Mouse (Mus musculus): Measurements from ENCODE around the gene Rasal2.

The Rasal2 gene

DNA sequence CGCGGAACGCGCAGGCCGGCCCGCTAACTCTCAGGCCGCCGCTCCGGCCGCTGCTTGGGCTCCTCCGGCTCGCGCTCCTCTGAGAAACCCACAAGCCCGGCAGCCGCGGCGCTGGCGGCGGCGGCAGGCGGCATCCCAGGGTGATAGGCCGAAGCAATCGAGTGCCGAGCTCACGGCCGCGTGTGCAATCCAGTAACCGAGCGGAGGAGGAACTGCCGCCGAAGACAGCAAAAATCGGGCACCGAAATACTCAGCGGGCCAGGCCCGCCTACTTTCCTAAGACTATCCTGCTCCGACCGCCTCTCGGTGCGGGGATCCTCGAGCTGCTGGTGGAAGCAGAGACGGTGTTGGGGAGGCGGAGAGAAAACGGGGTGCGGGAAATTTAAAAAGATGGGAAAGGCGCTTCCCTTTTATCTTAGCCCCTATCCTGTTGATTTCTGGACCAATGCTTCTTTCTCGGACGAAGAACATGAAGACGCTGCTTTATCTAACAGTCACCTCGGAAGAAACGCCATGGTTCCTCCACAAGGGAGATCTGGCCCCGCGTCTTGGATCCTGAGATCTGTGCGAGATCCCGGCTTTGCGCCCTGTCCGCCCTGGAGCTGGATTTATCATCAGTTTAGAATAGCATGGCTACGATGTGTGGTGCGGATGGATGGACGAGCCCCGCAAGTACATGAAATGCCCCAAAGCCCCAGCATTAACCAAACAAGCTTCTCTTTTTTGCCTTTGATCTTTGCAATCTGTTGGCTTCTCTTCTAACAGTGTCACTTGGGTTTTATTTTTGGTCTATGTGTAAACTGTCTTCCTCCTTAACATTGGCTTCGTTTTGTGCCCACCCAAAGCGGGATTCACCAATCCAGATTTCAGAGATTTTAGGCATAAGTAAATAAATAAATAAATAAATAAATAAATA is at the start of gene Rasal2:
Gene Rasal2 (minus strand): TSS at position 142 of the 916 bp plus-strand sequence.
- DNase-seq (ENCODE audit: low spot score), result peak; percentile 99

DNA sequence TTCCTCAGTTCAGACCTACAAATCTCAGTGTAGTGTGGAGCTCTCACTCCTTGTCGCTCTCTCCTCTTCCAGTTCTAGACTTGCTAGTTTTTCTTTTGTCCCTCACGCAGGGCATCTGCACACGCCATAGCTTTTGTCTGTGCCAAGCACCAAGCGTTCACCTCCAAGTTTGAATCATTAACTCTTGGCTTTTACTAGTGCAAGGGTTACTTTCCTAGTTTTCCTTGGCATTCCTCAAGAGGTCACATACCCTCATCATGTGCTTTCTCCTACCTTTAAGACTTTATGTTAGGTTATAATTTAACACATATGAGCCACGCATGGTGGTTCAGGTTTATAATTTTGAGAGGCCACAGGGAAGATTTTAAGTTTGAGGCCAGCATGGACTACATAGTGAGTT is 48.9 kb upstream of the Rasal2 start:
- no peak for DNase-seq (ENCODE audit: low spot score)

DNA sequence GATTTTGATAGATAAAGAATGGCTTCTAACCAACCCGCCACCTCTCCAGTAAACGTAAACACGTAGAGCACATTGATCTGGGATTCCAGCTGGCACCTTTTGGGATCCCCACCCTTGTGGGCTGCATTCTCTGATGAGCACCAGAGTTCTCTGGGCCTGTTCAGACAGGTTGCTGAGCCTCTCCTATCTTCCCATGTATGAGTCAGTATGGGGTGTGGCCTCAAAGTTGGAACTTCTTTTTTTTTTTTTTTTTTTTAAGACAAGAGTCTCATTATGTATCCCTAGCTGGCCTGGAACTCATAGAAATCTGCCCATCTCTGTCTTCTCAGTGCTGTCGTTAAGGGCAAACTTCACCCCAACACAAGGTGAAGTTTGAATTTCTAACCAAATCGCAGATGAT is 47.5 kb upstream of the Rasal2 start:
- no peak for DNase-seq (ENCODE audit: low spot score)

DNA sequence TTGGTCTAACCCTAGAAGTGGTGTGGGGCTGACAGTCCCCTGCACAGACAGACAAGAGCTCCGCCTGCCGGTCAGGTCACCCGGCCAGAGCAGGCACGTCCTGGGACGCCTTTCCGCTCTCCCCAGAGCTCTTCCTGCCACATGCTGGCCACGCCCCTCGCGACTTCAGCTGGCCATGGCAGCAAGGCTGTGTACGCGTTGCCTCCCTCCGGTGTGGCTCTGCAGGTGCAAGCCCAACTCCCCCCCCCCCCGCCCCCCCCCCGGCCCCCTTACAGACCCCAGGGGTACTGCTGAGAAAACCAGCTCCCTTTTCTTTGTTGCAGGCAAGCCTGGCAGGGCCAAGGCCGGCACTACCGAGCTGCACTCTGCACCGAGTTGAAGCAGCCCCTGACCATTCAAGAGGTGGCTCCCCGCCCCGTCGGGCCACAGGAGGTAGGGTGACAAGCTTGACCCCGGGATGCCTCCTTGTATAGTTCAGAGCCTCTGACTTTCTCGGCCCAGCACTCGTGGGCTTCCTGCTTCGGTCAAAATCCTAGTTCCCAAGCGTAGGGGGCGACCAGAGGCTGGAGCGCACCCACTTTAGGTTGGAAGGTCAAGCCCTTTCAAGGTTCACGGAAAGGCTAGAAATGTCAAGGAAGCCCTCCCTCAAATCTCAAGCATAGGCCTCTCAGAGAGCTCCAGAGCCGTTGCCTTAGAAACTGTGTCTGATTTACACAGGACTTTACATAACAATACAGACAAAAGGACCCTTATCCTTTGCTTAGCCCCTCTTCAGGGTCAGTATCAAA is 46.2 kb upstream of the Rasal2 start, which contains the start of gene Cryzl2:
Gene Cryzl2 (plus strand): TSS at position 157 of the 788 bp plus-strand sequence.
- peak; percentile 96 for DNase-seq (ENCODE audit: low spot score)

DNA sequence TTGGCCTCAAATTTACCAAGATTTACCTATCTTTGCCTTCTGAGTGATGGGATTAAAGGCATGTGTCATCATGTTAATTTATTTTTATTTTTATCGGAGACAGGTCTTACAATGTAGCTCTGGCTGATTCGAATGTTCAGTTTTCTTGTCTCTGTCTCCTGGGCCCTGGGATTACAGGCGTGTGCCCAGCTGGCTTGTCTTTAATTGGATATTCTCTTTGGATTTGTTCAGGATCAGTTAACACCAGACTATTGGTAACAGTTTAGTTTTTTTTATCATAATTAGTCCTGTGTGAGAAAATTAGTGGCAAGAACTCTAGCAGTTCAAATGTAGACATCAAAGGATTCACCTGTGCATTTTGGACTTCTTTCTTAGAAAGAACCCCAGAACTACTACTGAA is 45.4 kb upstream of the Rasal2 start:
- no peak for DNase-seq (ENCODE audit: low spot score)

DNA sequence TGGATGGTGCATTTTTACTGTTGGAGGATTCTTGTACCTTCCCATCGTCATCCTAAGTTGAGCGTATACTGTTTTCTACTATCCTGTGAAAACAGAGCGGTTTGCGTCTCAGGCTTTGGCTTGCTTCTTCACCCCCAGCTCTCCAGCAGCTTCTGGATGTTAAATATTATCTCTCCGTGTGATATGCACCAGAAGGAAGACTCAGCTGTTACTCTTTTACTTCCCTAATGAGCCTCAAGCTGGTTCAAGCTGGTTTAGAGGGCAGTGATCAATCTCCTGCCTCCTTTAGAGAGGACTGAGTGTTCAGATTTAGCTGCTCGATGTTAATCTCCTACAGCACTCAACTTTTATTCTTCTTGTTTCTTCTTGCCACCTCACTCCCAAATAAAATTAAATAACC is 42.5 kb upstream of the Rasal2 start:
- DNase-seq (ENCODE audit: low spot score), result no peak

DNA sequence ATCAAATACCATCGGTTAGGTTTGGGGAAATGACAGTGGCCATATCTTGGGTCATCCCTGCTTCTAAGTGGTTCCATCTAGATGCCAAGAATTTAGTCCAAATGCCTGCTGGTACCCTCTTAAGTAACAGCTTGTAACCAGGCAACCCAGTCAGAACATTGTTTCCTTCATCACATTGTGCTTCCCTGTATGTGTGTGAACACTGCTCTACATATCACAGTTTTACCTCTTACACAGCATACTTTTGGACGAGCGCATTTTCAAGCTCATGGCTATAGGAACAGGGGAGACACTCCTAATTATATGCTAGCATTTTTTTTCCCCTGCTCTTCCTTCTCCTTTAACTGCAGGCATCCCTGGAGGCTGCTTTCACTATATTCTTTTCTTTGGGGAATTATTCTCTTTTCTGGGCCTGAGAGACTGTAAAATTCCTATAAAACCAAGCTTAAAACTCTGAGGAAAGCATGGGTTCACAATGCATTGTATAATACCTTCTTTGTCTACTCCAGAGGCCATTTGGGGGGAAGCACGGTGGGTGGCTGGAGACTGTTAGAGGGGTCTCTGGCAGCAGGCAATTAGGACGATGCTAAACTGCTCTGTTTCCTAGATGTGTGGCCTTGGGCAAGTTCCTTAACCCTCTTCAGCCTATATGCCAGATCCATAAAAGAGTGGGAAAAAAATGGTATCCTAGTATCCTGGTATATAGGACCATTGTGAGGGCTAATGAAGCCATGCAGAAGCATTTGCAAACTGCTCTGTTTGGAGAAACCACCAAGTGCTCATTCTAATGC is 40.6 kb upstream of the Rasal2 start:
- DNase-seq (ENCODE audit: low spot score), result no peak

DNA sequence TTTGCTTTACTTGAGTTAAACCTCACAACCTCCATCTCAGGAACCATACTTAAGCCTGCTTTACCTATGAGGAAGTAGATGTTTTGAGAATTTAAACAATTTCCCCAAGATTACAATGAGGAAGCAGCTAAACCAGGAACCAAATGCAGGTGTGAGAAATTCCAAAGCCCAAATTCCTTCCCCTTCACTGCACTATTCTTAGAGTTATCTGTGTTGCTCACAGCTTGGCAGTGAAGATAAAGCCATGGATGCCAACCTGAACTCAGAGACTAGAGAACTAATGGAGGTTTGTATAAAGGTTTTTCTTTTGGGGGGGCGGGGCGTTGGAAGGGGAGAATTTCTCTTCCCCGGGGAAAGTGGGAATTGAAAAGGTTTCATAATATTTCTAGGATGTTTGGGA is 39.9 kb upstream of the Rasal2 start:
- DNase-seq (ENCODE audit: low spot score), result no peak

DNA sequence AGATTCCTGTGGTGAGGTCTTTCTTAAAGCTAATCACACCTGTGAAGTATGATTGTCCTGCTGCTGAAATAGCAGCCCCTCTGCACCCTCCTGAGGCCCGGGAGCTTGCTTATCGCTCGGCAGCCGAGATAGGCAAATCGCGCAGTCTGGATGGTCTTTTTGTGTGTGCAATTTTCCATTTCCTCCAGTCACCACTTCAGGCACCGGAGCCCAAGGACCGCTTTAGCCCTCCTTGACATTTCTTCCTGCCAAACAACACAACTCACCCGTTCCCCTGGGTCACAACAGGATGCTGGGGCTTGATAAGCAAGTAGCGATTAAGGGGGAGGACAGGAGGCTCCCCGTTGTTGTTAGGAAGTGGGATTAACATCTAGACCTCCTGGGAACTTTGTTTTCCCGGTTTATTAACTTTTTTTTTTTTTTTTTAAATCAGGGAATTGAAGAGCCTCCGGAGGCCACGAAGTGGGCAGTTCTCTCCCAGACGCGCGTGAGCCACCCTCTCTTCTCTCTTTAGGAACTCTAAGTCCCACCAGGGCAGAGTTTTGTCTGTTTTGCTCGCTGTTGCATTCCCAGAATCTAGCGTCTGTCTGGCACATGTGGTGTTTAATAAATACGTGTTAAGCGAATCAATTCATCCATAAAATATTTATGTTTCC is 37.7 kb upstream of the Rasal2 start:
- DNase-seq (ENCODE audit: low spot score), result peak; percentile 61

DNA sequence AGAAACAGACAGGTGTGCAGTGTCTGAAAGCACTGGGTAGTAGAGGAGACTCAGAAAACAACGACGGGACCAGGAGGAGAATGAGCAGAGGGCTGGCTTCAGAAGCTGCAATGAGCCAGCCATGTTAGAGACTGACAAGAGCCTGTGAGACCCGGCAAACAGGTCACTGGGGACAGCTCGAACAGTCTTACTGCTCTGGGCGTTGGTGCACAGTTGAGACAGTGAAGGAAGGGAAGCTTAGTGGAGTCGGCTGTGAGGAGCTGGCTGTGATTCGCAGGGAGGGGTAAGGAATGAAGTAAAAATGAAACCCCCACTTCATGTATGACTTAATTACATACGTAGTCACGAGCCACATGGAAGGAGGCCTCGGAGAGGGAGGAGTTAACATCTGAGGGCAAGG is 37.1 kb upstream of the Rasal2 start:
- peak; percentile 27 for DNase-seq (ENCODE audit: low spot score)

DNA sequence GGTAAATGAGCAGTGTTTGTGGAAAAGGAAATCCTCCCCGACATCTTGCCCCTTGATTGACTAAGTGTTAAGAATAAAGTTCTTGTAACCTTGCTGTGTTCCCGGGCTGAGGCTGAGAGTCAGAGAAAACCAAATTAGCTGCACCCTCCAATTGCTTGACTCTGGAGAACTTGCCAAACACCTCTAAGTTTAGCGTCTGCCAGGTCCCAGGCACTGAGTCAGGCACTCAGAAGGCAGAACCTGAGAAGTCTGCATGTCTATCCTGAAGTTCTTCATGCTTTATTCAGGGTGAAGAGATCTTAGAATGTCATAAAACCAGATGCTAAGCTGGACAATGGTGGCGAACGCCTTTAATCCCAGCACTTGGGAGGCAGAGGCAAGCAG is 36.4 kb upstream of the Rasal2 start:
- no peak for DNase-seq (ENCODE audit: low spot score)

DNA sequence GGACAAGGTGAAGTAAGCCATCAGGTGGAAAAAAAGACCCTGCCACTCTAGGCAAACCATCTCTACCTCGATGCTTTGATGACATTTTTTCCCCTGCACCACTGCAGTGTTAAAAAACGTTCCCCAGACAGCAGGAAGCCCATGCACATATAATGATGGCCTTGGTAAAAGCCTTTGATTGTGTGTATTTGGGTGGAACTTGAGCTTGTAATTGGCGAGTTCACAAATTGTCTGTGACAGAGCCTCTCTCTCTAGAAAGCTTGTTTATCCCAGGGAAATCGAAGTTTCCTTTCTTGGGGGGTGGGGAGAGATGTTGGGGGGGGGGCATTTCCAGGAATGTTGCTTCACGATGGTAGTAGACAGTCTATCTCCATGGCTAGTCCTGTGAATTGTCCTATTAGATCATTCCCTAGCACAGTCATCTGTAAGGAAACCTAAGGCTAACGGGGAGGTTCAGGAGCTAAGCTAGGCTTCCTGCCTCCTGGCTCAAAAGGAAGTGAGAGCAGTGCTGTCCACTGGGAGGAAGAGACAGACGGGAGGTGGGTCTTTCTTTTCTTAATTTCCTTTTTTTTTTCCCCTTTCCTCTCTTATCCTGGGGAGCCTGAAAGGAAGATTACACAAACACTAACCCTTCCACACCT is 35.9 kb upstream of the Rasal2 start:
- peak; percentile 27 for DNase-seq (ENCODE audit: low spot score)

DNA sequence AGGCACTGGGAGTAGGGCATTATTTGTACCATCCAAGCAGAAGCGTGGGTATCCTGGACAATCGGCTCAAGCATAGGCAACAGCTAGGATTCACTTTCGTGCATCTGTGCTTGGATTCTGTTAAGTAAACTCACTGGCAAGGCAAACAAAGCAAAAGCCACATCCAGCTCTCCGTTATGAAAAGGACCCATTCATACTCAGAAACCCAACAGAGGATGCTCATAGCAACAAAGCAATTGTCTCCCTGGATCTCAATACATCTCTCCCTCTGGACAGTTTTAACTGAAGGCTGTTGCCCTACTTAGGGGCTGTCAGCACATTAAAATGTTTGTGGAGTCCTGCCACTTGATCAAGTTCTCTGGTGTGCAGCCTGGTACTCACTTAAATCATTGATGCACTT is 34.7 kb upstream of the Rasal2 start:
- DNase-seq (ENCODE audit: low spot score), result peak; percentile 15

DNA sequence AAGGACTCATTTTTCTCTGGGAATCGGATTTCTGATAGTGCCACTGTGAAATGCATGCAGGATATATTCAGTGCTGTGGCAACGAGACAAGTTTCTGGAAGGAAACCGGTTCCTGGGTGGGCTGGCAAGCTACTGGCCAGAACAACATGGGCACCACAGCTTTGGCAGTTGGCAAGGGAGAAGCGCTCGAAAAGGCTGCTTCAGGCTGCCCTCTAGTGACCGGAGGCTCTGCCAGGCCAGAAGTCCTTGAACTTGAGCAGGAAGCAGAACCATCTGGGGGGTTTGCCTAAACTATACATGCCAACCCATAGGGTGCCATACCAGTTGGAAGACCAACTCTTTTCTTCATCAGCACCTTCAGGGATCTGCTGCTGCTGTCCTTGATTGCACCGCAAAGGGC is 33.9 kb upstream of the Rasal2 start:
- DNase-seq (ENCODE audit: low spot score), result peak; percentile 36

DNA sequence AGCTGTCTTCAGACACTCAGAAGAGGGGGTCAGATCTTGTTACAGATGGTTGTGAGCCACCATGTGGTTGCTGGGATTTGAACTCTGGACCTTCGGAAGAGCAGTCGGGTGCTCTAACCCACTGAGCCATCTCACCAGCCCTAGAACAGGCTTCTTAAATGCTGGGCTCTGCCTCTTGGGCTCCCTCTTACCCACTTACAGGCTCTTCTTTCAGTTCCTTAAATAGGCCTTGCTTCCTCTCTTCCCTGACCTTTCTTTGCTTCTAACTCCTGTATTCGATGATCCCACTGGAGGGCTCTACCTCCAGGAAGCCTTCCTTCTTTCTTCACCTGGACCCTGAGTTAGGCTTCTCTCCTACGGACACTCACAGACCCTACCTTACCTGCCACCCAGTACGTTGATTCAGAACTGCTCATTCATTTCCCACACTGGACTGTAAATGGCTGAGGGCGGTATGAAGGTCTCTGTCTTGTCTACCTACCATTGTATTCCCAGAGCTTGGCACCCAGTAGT is 33.1 kb upstream of the Rasal2 start:
- no peak for DNase-seq (ENCODE audit: low spot score)

DNA sequence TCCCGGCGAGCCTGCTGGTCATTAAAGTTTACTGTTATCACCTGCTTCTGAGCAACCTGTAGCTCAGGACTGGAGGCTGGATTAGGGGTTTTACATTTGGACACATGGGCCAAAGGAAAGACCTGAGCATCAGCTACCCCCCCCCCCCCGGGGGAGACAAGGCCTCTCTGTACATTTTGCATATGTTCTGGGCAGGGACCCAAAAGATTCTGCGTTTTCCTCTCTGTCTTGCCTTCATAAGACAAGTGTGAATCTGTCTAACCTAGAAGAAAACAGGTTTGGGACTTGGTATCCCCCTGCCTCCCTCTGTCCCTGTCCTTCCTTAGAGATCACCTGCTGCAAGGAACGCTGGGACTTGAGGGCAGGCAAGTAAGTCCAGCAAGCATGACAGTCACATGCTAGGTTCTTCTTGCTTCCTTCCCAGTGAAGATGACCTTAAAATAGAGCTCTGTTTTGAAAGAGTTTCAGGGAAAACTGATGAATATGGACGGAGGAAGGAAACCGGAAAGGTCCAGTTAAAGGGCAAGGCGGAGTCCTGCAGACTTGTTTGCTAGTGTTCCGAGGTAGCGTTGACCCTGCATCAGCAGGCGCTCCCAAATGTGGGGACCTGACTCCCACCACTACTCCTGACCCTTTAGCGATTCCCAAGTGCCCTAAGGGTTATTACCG is 32.4 kb upstream of the Rasal2 start:
- no peak for DNase-seq (ENCODE audit: low spot score)

DNA sequence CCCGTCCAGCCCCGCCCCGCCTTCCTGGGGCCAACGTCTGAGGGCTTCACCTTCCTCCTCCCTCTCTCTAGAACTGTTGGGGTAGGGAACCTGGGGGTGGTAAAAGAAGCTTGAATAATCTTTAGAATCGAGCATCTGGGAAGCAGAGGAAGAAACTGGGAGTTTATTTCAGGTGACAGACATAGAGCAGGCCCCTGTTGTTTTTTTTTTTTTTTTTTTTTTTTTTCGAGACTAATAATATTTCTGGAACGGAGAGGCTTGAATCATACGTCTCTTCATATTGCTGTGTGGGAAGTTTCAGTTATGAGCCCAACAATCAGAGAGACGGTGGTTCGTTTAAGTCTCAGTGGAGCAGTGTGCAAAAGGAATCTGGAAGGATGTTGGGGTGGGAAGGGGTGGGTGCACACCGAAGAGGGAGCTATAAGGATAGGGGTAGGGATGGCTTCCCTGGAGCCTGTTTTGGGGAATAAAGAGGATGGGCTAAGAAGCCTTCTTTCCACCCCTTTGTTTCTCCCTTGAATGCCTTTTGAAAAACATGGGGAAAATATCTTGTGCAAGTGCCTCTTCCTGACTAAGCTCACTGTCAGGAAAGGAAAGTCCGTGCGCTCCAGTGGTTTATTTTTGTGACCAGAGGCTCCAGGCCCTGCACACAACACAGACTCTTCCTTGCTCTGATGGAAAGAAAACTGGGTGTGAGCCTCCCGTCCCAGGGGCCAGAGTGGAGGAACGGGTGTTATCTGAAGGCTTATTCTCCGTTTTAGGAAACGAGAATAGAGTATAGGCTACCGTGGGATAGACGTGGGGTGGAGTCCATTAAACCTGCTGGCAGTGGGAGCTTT is 31.5 kb upstream of the Rasal2 start:
- DNase-seq (ENCODE audit: low spot score), result no peak

DNA sequence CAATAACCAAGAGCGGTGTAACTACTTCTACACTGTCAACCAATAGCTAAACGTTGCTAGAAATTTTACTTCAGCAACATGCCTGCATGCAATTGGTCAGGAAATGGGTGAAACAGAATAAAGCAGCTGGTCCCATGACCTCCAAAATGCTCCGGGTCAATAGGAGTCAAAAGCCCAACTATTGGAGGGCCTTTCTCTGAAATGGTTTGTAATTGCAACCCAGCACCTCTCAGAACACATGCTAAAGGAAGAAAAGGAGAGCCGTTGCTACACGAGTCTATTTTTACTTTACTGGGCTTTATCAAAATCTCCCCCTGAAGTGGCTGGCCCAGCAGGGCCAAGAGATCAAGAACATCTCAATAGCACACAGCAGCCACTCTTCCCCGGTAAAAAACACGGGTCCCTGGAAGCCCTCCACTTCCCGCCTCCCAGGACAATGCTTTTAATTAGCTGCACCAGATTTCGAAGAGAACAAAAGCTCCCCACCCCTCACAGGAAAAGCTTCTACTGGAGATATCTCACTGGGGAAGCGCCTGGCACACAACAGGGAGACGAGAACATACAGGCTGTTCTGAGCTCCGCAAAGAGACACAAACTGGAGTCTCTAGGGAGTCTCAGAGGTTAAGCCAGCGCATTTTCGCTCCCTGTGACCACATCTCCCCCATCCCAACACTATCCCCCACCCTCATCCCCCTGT is 30.8 kb upstream of the Rasal2 start:
- peak; percentile 48 for DNase-seq (ENCODE audit: low spot score)
